Mouse (Mus musculus) regulatory T cell (primary cell): ENCODE results near the gene Cd180.

Experiments
- in situ Hi-C: fragments of 300-600 bp; cut with MboI, MseI; formaldehyde crosslinking; loops from one replicate; pipeline ENCODE4 v1.15.1; 2025; ENCODE audit warnings: high pct_unique_total_duplicates

The Cd180 gene

DNA sequence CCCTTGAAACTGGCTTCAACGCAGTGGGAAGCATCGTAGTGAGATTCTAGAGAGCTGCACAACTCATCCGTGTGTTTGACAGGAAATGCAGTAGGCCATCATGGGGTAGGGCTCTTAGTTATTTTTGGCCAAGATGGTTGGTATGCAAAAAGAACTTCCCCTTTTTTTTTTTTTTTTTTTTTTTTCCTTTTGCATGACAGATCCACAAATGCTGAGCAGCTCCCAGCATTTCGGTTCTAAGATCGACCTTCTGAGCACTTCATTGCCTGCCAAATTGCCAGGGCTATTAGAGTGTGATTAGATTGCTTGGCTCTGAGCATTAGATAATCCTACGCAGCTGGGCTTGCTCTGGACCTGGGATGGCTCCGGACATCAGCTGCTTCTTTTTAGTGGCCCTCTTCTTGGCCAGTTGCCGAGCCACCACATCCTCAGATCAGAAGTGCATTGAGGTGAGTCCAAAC is at the start of gene Cd180:
TSS of gene Cd180 (plus strand) at position 218 of the 461 bp plus-strand sequence.
- in situ Hi-C loops: no loop called here

GRCm38 (mm10) chr13:102644344-102644743 is 49.0 kb upstream of the Cd180 start:
- in situ Hi-C loops: loop anchor here (5.0 to 10.0 kb wide), 3 partner anchors 52 to 920 kb away; no protein-coding TSS in a partner anchor

- in situ Hi-C loops: loop anchor here (5.0 to 10.0 kb wide), 3 partner anchors 53 to 920 kb away; no protein-coding TSS in a partner anchor
Observed at GRCm38 (mm10) chr13:102644789-102645551, 48.4 kb upstream of the Cd180 start.

- in situ Hi-C loops: loop anchor here (10.0 kb wide), 2 partner anchors 132 to 922 kb away; no protein-coding TSS in a partner anchor
Observed at GRCm38 (mm10) chr13:102646271-102646771, 47.0 kb upstream of the Cd180 start.

- in situ Hi-C loops: loop anchor here (10.0 kb wide), 2 partner anchors 133 to 923 kb away; no protein-coding TSS in a partner anchor
Observed at GRCm38 (mm10) chr13:102647511-102647910, 45.8 kb upstream of the Cd180 start.

DNA sequence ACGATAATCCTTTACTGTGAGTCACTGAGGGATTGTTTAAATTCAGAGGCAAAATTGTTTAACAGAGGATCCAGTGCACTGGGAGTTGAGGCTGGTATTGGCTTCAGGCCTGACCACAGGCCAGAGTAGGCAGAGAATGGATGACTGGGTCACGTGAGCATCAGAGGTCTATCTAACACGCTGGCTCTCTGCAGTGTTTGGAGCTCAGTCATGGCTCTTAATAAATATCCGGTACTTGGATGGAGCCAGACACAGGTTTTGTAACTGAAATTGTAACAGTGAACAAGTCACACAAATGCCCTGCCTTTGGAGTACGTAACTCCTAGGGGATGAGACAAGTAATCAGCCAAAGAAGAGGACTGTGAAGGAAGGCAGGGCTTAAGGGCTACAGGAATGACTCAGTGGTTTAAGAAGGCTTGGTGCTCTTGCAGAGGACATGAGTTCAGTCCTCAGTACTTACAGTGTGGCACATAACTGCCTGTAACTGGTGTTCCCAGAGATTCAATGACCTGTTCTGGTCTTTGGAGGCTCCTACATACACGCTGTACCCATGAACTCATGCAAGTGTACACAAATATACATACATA is 41.0 kb upstream of the Cd180 start:
- in situ Hi-C loops: no loop called here

DNA sequence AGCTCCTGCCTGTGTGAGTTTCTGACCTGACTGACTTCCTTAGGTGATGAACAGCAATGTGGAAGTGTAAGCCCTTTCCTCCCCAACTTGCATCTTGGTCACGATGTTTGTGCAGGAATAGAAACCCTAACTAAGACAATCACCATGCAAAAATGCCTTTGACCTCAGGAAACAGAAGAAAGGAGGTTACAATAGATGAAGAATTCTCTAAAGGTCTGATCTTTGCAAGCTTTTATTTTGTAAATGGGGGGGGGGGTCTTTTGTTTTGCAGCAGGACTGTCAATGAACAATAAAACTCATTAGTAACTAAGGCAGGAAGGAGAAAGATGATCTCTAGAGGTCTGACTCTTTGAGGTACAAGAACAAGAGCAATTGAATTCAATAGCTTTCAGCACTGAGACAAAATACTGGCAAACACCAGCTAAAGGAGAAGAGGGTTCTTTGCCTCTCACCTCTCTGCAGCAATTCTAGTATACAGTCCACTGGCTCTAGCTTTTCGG is 38.2 kb upstream of the Cd180 start:
- in situ Hi-C loops: no loop called here

DNA sequence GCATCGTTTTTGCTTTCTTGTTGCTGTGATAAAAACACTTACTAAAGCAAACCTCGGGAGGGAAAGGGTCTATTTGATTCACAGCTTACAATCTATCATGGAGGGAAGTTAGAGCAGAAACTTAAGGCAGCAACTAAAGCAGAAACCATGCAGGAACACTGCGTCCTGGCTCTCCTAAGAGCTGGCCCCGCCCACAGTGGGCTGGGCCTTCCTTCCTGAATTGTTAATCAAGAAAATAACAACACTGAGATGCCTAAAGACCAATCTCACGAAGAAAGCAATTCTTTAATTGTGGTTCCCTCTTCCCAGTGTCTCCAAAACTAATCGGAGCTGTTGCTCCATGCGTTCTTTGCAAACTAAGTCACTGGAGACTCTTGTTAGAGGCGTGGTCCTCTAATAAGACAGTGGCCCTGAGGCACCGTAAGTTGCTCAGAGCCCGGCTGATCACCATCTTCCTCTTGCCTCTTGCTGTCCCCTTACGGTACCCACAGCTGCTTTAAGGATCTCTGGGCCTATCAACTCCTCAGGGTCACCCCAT is 37.1 kb upstream of the Cd180 start:
- in situ Hi-C loops: no loop called here

DNA sequence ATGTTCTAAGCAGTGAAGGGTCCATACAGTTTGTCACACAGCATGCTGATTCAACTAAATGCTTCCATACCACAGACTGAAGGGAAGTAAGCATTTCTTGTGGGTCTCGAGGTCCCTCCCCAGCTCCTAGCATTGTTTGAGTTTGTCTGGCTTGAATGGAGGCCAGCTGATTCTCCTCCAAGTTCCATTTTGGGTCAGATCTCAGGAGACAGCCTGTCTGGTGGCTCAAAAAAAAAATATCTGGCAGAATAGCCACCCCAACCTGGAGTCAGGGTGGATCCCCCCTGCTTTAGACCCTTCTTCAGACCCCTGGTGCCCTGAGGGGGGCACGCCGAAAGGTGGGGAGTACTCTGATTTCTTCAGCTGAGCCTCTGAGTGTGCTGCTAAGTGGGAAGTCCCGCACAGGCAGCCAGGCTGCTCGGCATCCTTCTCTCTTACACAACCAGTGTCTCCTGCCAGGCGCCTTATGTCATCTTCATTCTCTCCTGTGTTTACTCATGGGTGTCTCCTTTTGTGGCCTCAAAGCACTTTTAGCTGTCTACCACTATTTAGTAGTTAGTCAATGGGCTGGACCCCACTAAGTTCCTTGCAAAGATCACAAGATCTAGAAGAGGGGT is 35.0 kb upstream of the Cd180 start:
- in situ Hi-C loops: no loop called here

DNA sequence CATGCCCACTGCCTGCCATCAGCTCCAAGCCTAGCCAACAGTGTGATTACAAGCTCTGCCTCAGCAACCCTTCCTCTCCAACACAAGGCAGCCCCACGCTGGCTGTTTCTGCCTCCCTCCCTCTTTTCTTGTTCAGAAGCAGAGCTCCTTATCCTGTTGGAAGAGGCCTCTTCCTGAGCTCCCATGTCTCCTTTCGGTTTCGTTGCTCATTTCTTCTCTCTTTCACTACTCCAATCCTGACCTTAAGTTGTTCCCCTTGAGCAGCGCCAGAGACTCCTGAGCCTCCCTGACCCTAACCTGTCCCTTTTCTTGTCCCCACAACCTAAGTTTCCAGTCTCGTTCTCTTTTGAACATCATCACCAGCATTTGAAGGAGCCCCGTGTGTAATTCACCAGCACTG is 29.3 kb upstream of the Cd180 start:
- in situ Hi-C loops: no loop called here

DNA sequence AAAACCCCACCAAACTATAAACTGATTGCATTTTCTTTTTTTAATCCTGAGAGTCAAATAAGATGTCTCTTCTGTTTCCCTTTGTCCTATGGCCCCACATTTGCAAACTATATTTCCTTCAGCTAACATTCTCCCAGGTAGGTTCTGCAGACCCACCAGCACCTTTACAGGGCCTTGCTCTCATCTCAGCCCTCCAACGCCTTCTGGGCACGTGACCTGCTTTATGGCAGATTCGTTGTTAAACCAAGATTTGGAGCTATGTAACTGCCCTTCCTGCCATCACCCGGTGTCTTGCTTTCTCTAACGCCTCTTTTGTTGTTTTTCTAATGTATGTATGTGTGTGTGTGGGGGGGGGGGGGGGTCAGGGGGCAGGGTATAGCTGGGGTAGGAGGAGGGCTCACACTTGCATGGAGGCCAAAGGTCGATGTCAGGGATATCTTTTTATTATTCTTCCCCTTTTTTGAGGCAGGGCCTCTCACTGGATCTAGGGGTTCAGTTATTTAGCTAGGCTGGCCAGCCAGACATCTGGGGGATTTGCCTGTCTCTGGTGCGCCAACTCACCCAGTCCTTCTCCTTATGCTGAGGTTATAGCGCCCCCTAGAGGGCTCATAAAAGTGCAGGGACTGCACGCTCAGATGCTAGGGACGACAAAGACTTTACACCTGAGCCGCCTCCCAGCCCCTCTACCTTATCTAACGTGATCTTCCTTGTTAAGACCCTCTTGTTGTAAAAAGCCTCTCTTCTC is 28.3 kb upstream of the Cd180 start:
- in situ Hi-C loops: no loop called here

GRCm38 (mm10) chr13:102665588-102666232 is 27.6 kb upstream of the Cd180 start:
- in situ Hi-C loops: no loop called here

DNA sequence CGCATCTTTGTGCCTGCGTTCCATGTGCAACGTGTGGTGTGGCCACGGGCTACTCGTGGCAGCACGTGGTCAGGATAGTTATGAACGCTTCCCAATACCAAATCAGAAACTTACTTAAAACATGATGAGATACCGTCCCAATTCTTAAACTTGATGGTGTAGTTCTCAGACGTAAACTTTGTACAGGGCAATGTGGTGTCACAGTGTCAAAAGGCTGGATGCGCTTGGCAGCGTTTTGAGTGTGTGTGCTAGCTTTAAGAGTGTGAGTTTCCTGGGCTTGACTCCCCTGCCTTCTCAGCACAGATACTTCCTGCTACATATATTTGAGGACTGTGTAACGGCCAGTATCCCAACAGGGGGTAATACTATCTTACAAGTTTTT is 27.1 kb upstream of the Cd180 start:
- in situ Hi-C loops: no loop called here

- in situ Hi-C loops: no loop called here
Observed at GRCm38 (mm10) chr13:102666731-102667130, 26.6 kb upstream of the Cd180 start.

DNA sequence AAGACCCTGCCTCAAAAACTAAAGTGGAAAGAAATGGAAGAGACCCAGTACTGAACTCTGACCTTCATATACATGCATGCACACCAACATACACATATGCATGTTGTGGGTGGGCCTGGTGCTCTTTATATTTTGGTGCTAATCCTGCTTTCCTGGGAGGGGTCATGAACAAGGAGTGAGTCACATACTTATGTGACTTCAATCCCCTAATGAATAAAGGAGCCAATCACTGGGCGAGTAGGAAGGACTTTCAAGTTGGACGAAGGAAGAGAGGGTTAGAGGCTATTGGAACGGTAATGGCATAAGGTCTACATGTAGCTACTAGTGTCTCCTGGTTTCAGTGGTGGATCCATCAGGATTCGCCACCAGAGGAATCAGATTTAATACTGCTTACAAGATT is 26.0 kb upstream of the Cd180 start:
- in situ Hi-C loops: no loop called here

DNA sequence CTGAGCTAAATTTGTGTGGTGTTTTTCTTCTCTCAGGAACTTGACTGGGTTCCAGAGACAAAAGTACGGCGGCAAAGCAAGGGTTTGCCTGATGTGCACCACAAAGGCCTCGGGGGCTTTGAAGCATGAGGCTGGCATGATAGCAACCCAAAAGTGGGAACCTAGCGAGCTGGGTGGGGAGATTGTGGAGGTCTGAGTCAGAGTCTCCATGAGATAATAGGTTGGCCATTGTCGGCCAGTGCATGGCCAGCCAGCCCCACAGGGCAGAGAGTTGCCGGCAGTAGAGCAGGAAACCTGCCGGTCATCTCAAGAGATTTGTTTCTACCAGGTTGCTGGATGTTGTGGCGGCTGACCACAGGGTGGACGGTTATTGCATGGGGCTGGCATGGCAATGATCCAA is 25.5 kb upstream of the Cd180 start:
- in situ Hi-C loops: no loop called here

DNA sequence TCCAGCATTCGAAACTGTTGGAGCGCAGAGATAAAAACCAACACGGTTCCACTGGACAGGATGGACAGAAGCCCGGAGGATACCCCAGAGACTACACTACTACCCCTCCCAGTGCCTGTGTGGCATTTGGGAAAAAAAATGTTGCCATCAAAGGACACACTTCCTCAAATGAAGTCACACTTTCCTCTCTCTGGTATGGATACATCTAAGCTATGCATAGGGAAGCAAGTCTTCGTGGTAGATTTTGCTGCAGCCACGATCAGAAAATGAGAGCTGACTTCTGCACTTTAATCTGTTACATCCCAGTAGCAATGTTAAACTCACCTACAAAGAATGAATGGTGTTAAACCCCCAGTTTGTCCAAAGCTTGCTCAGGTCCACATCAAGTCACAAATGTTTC is 24.4 kb upstream of the Cd180 start:
- in situ Hi-C loops: no loop called here

GRCm38 (mm10) chr13:102669522-102670256 is 23.7 kb upstream of the Cd180 start:
- in situ Hi-C loops: loop anchor here (10.0 kb wide), 1 partner anchor 235 kb away; no protein-coding TSS in a partner anchor

- in situ Hi-C loops: loop anchor here (10.0 kb wide), 1 partner anchor 234 kb away; no protein-coding TSS in a partner anchor
Observed at GRCm38 (mm10) chr13:102670503-102670902, 22.9 kb upstream of the Cd180 start.

DNA sequence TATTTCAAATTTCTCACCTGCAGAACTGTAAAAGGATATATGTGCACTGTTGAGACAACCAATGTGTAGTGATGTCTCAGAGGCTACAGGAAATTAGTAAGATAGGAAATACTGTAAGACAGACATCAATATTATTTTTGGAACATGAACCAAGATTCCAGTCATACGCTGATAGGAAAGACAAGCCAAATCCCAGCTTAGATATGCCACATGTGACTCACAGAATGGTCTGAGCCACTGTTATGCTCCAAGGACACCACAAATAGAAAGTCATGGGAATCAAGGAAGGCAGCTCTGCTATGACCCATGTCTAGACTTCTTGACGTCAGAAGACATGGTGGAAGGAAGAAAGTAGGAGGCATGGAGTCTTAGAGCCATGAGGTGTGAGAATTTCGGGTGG is 19.3 kb upstream of the Cd180 start:
- in situ Hi-C loops: loop anchor here (10.0 kb wide), 1 partner anchor 231 kb away; no protein-coding TSS in a partner anchor
